Mouse (Mus musculus): ENCODE data around the gene Lgsn. TPM values are rescaled to one million over a fixed set of nuclear protein-coding genes. Genes with fewer than 3 reads are reported as not detected.

Lgsn gene
- polyA plus RNA-seq, 1 experiment from 2014 or later = not detected

DNA sequence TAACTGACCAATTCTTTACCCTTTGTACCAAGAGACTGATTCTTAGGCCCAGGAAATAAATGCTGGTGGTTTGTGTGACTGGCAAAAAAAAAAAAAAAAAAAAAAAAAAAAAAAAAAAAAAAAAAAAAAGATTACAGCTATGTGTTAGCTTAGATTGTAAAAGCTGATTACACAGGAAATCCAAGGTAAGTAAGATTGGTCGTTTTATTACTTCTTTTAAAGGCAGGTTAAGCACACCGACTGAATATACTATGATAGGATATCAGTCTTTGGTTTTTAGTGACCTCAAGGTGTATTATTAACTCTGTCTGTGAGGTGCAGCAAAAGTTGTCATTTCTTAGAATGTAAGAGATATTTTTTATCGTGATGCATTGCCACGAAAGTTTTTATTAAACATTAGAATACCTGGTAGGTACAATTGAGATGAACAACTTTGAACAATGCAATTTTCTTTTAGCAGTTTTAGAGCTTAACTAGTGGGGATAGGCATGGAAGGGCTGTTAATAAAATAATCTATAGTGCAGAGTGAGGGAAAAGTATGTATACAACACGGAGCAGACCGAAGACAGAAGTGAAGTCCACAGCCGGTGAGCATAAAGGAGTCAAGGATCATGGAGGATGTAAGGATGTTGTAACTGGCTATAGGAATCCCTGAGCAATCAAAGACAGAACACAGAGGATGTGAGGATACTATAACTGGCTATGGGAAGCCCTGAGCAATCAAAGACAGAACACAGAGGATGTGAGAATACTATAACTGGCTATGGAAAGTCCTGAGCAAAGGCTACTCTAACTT is 10.7 kb upstream of the Lgsn start:
- H3K27me3 ChIP-seq (replicated peaks) = no peaks in the 10 kb centered on the region
- WGBS (ENCODE audit: insufficient replicate concordance) = 76% methylated on average over 7 of the region's 7 CpGs
- no peaks in the 10 kb centered on the region for H3K9me3 ChIP-seq (replicated peaks)
- ATAC-seq = no peak
- no peaks in the 10 kb centered on the region for H3K4me1 ChIP-seq
- no peaks in the 10 kb centered on the region for H3K36me3 ChIP-seq
- H3K9ac ChIP-seq = no peak overlapping the region
- no peak overlapping the region for H3K27ac ChIP-seq
- H3K4me3 ChIP-seq = no peak overlapping the region
- no peak overlapping the region for H3K4me2 ChIP-seq

DNA sequence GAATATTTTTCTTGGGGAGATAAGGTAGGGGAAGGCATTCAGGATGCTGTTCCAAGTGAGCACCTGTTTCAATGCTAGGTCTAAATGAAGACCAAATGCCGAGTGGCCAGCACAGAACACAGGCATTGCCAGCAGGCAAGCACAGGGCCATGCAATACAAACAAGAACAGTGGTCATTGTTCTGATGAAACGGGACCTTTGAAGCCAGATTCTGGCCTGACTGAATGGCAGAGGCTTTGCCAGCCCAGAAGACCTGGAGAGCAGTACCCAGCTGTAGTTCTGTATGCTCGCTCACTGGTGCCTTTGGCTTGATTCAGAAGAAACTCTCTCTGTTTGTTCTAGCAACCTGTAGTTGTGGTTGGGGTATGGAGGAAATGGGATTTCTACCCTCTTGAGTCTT is 800 bp upstream of the Lgsn start:
- H3K27me3 ChIP-seq (replicated peaks) = no peaks in the 10 kb centered on the region
- H3K4me3 ChIP-seq = no peak overlapping the region
- no peak overlapping the region for H3K4me2 ChIP-seq
- WGBS (ENCODE audit: insufficient replicate concordance) = 53% methylated on average over 3 of the region's 3 CpGs
- H3K9ac ChIP-seq = no peak overlapping the region
- H3K9me3 ChIP-seq (replicated peaks) = no peaks in the 10 kb centered on the region
- H3K4me1 ChIP-seq = no peaks in the 10 kb centered on the region
- ATAC-seq = no peak
- H3K27ac ChIP-seq = no peak overlapping the region
- no peaks in the 10 kb centered on the region for H3K36me3 ChIP-seq

DNA sequence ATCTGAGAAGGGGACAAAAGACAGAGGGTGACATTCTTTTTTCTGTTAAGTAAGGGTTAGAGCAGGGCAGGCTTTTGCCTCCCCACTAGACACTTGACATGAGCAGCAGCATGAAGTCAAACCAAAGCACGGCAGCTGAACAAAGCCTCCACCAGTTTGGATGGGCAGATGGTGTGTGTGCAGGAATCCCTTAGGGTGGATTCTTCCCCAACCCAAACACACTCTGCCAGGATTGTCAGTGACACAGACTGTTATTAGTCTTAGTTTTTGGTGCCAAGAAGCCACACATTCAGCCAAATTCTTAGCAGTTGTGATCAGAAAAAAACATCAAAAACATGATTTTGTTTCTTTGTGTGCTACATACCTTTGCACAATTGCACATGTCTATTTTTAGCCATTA is 2.1 kb downstream of the Lgsn start:
- WGBS (ENCODE audit: insufficient replicate concordance) = 63% methylated on average over 1 of the region's 1 CpGs
- no peaks in the 10 kb centered on the region for H3K36me3 ChIP-seq
- ATAC-seq = no peak

DNA sequence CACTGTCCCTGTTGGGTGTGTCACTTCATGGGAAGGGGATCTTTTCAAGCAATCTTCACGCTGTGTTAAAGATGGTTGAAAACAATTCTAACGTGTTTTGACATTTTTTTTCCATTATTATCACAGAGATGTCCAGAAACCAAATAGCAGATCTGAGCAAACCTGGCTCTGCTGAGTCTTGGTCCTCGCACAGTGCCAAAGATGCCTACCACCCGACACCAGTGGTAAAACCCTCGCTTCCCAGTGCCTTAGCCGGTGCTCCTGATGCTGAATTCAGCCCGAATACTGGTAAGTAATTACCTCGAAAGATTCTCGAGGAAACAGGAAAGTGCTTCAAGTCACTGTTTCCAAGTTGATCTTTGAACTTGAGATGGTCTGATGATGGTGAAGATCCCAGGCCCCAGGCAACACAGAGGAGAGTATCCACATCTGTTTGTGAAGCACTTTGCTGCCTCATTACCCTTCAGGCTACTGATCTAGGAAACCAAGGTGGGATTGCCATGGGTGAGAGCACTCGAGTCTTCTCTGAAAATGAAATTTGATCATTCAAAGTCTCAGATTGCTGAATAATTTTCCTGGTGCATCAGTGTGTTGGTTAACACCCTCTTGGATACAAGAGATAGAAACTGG is 14.2 kb downstream of the Lgsn start:
- H3K4me1 ChIP-seq = no peaks in the 10 kb centered on the region
- H3K27me3 ChIP-seq (replicated peaks) = no peaks in the 10 kb centered on the region
- no peak overlapping the region for H3K4me2 ChIP-seq
- no peak for ATAC-seq
- no peaks in the 10 kb centered on the region for H3K9me3 ChIP-seq (replicated peaks)
- 58% methylated on average over 10 of the region's 10 CpGs for WGBS (ENCODE audit: insufficient replicate concordance)
- H3K27ac ChIP-seq = no peak overlapping the region
- H3K4me3 ChIP-seq = no peak overlapping the region
- no peaks in the 10 kb centered on the region for H3K36me3 ChIP-seq
- no peak overlapping the region for H3K9ac ChIP-seq

More for the DNA sequence above, 2.1 kb downstream of the Lgsn start:
- Histone ChIP-seq H3K27ac (no peak overlapping the region), H3K9me3 (replicated peaks) (no peaks in the 10 kb centered on the region), H3K27me3 (replicated peaks) (no peaks in the 10 kb centered on the region), H3K4me2 (no peak overlapping the region), H3K4me3 (no peak overlapping the region), H3K4me1 (no peaks in the 10 kb centered on the region), H3K9ac (no peak overlapping the region)

DNA sequence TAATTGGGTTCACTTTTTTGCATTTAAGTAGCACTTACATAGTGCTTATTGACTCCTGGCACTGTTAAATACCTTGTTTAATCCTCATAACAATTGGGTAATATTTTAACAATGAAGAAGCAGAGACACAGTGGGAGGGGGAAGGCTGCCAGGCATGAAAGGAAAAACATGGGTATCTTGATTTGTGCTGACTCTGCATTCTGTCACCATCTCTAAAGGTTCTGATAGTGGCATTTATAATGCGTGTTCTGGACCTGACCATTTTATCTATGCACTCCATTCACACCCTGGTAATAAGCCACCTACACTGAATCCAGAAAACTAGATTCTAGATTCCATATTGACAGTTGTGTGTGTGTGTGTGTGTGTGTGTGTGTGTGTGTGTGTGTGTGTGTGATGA is 19.4 kb downstream of the Lgsn start:
- Histone ChIP-seq H3K4me1 (no peaks in the 10 kb centered on the region), H3K4me2 (no peak overlapping the region), H3K9me3 (replicated peaks) (no peaks in the 10 kb centered on the region), H3K36me3 (no peaks in the 10 kb centered on the region), H3K9ac (no peak overlapping the region), H3K27me3 (replicated peaks) (no peaks in the 10 kb centered on the region), H3K4me3 (no peak overlapping the region), H3K27ac (no peak overlapping the region)
- 55% methylated on average over 1 of the region's 1 CpGs for WGBS (ENCODE audit: insufficient replicate concordance)
- no peak for ATAC-seq

DNA sequence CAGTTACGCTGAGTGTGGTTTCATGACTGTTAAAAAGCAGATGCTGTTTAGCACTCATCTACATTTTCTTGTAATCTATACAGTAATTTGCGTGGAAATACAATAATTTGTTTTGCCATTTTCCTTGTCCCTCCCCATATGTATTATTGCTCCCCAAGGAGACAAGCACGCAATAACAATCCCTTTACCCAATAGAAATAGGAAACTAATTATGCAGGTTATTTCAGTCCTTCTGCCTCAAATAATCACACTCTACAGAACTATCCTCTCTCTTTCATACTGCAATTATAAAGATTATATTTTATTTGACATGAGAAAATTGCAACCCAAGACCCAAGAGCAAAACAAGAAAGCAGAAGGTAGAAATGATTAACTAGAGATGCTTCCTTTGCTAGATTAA is 20.8 kb downstream of the Lgsn start:
- Histone ChIP-seq H3K27me3 (replicated peaks) (no peaks in the 10 kb centered on the region), H3K9ac (no peak overlapping the region), H3K4me2 (no peak overlapping the region), H3K36me3 (no peaks in the 10 kb centered on the region), H3K27ac (no peak overlapping the region), H3K4me3 (no peak overlapping the region), H3K4me1 (no peaks in the 10 kb centered on the region), H3K9me3 (replicated peaks) (no peaks in the 10 kb centered on the region)
- WGBS (ENCODE audit: insufficient replicate concordance) = 86% methylated on average over 3 of the region's 3 CpGs
- no peak for ATAC-seq

DNA sequence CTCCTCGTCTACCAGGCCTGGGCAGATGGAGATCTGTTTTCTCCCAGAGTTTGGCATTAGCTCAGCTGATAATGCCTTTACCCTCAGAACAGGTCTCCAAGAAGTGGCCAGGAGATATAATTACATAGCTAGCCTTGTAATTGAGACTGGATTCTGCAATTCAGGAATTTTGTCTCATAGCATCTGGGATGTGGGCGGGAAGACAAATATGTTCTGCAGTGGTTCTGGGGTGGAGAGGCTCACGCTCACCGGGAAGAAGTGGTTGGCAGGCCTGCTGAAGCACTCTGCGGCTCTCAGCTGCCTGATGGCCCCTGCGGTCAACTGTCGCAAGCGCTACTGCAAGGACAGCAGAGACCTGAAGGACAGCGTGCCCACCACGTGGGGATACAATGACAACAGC is 27.6 kb downstream of the Lgsn start:
- 80% methylated on average over 10 of the region's 10 CpGs for WGBS (ENCODE audit: insufficient replicate concordance)
- no peaks in the 10 kb centered on the region for H3K36me3 ChIP-seq
- no peaks in the 10 kb centered on the region for H3K27me3 ChIP-seq (replicated peaks)

DNA sequence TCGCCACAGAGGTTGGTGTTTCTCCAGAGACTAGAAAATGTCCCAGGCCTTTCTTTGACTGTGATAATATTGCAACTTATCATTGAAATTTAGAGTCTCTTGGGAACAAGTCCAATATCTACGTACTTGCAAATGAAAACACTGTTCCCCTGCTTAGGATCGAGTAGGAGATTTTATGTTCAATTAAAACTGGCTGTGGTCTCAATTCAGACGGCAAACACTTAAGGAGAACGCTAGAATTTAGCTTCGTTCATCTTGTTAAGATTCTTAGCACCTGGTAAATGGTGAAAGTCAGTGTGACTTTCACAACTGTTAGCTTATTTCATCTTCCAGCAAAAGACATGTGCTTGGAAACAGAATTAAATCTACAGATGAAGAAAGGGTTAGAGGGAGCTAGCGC is 29.1 kb downstream of the Lgsn start:
- no peak for ATAC-seq
- Histone ChIP-seq H3K4me3 (no peak overlapping the region), H3K27me3 (replicated peaks) (no peaks in the 10 kb centered on the region), H3K36me3 (no peaks in the 10 kb centered on the region), H3K4me2 (no peak overlapping the region), H3K4me1 (no peaks in the 10 kb centered on the region), H3K9ac (no peak overlapping the region), H3K27ac (no peak overlapping the region), H3K9me3 (replicated peaks) (0 out of 2 replicates have a peak, but pooled peaks cover 4% of the 10 kb centered on the region)
- WGBS (ENCODE audit: insufficient replicate concordance) = 65% methylated on average over 7 of the region's 7 CpGs

More for the DNA sequence above, 27.6 kb downstream of the Lgsn start:
- H3K4me1 ChIP-seq = no peaks in the 10 kb centered on the region
- no peak overlapping the region for H3K4me3 ChIP-seq
- ATAC-seq = no peak
- no peak overlapping the region for H3K9ac ChIP-seq
- H3K9me3 ChIP-seq (replicated peaks) = 0 out of 2 replicates have a peak, but pooled peaks cover 4% of the 10 kb centered on the region
- no peak overlapping the region for H3K4me2 ChIP-seq
- no peak overlapping the region for H3K27ac ChIP-seq

DNA sequence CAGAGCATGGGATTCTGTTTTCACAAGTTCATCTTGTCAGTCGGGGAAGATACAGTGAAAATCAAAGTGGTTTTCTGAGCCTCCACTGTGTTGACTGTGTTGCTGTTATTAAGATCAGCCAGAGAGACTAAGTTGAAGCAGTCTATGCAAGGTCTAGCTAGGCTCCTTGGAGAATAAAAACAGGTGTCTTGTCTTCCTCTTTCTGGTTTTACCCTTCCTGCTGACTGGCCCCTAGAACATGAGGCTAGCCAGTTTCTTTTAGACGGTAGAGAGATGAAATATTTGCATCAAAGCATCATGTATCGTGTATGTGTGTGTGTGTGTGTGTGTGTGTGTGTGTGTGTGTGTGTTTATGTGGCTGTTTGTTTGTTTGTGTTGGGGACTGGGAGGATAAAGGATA is 29.6 kb downstream of the Lgsn start:
- H3K36me3 ChIP-seq = no peaks in the 10 kb centered on the region
- H3K4me2 ChIP-seq = no peak overlapping the region
- no peak overlapping the region for H3K4me3 ChIP-seq
- H3K4me1 ChIP-seq = no peaks in the 10 kb centered on the region
- 59% methylated on average over 3 of the region's 3 CpGs for WGBS (ENCODE audit: insufficient replicate concordance)
- no peak overlapping the region for H3K27ac ChIP-seq
- no peaks in the 10 kb centered on the region for H3K27me3 ChIP-seq (replicated peaks)
- ATAC-seq = no peak
- H3K9ac ChIP-seq = no peak overlapping the region
- H3K9me3 ChIP-seq (replicated peaks) = 0 out of 2 replicates have a peak, but pooled peaks cover 4% of the 10 kb centered on the region

DNA sequence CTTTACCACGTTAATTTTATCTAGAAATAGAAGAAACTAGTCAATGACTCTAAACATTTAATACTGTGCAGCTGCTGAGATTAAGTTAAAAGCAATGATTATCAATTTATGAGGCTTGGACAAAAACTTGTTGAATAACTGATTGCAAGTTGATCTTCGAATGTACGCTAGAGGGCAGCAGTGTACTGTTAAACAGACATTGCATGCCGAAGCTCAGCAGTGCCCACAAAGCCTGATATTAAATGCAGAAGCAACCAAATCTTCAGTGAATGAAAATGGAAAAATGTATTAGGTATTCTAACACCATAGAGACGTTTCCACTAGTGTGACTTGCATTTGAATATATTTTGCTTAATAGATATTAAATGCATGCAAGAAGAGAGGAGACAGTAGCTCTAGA is 33.9 kb downstream of the Lgsn start:
- ATAC-seq = no peak
- Histone ChIP-seq H3K9me3 (replicated peaks) (no peaks in the 10 kb centered on the region), H3K4me3 (no peak overlapping the region), H3K4me1 (no peaks in the 10 kb centered on the region), H3K27me3 (replicated peaks) (no peaks in the 10 kb centered on the region), H3K9ac (no peak overlapping the region), H3K36me3 (no peaks in the 10 kb centered on the region), H3K27ac (no peak overlapping the region), H3K4me2 (no peak overlapping the region)
- 3% methylated on average over 5 of the region's 5 CpGs for WGBS (ENCODE audit: insufficient replicate concordance)

DNA sequence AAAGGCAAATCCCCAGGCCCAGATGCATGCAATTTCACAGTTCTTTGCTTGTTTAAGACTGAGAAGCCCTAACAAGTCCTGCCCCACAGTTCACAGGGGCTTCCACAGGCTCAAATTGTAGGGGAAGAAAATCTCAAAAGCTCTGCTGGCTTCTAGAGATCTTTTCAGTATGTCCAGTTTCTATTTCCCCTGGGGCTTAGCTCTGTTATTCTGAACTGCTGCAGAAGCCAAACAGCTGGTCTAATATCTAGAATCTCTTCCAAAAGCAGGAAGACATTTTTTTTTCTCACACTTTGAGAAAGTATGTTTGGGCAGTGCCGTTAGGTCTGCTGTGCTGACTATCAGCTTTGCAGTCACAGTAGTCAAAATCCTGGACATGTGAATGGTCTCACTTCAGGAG is 38.6 kb downstream of the Lgsn start:
- ATAC-seq = no peak
- Histone ChIP-seq H3K9me3 (replicated peaks) (no peaks in the 10 kb centered on the region), H3K27me3 (replicated peaks) (no peaks in the 10 kb centered on the region), H3K4me3 (no peak overlapping the region), H3K27ac (no peak overlapping the region), H3K4me1 (no peaks in the 10 kb centered on the region), H3K4me2 (no peak overlapping the region), H3K9ac (no peak overlapping the region), H3K36me3 (no peaks in the 10 kb centered on the region)
- WGBS (ENCODE audit: insufficient replicate concordance) = 69% methylated on average over 1 of the region's 1 CpGs

DNA sequence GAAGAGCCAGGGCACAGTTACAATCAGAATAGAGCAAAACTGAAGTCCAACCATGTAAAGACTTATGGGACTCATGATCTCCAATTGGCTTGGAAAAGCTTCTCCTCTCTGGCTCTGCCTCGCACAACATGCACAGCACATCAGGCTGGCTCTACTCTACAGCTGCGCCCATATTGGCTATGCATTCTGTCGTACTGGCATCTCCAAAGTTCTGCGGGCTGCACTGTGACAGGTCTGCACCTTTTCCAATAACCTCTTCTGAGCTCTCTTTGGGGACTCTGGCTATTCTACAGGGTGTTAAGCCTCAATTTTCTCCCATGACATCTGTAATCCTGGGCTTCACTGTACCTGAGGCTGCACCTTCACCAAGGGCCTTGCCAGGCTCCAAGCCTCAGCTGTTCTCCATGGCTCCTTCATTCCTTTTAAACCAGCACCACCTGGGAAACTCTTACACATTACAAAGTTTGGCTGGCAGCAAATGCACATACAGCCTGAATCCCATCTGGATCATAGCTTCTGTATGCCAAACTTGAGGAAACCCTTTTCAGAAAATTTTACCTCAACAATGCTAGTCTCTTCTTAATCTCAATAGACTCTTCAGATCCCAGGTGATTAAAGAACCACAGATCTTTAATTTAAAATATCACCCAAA is 44.5 kb downstream of the Lgsn start:
- no peaks in the 10 kb centered on the region for H3K4me1 ChIP-seq
- H3K27ac ChIP-seq = no peak overlapping the region
- WGBS (ENCODE audit: insufficient replicate concordance) = 63% methylated on average over 4 of the region's 4 CpGs
- ATAC-seq = no peak
- no peaks in the 10 kb centered on the region for H3K36me3 ChIP-seq
- H3K27me3 ChIP-seq (replicated peaks) = no peaks in the 10 kb centered on the region
- H3K9ac ChIP-seq = no peak overlapping the region
- H3K4me3 ChIP-seq = no peak overlapping the region
- no peaks in the 10 kb centered on the region for H3K9me3 ChIP-seq (replicated peaks)
- no peak overlapping the region for H3K4me2 ChIP-seq
